Mouse (Mus musculus) midbrain, embryonic 12.5 days (tissue): ENCODE measurements around the gene BC016579. TPM values are rescaled to one million over a fixed set of nuclear protein-coding genes. Genes with fewer than 3 reads are reported as not detected.

Experiments used
- ATAC-seq: fragments of 200-750 bp; cut with Nextera tagmentation; 2 replicates; pipeline ENCODE4 v1.8.0; 2017; ENCODE audit warnings: low read depth, moderate TSS enrichment, moderate library complexity; ENCODE audit not compliant: low FRiP score
- H3K27ac ChIP-seq: fragments of 300-500 bp; sonication (generic); replicated peaks from 2 replicates; pipeline ENCODE4 v1.5.1; 2016; ENCODE audit warnings: mild to moderate bottlenecking
- H3K27me3 ChIP-seq: fragments of 300-500 bp; sonication (generic); 2 replicates; pipeline ENCODE4 v1.6.1; 2016; ENCODE audit warnings: mild to moderate bottlenecking
- H3K36me3 ChIP-seq: fragments of 300-500 bp; sonication (generic); 2 replicates; pipeline ENCODE4 v1.6.1; 2016
- H3K4me1 ChIP-seq: fragments of 300-500 bp; sonication (generic); 2 replicates; pipeline ENCODE4 v1.6.1; 2016
- H3K4me2 ChIP-seq: fragments of 300-500 bp; sonication (generic); replicated peaks from 2 replicates; pipeline ENCODE4 v1.6.1; 2016; ENCODE audit warnings: mild to moderate bottlenecking, moderate library complexity
- H3K4me3 ChIP-seq: fragments of 300-500 bp; sonication (generic); 2 replicates; pipeline ENCODE4 v1.5.1; 2016; ENCODE audit warnings: mild to moderate bottlenecking
- H3K9ac ChIP-seq: fragments of 300-500 bp; sonication (generic); replicated peaks from 2 replicates; pipeline ENCODE4 v1.6.1; 2016; ENCODE audit warnings: mild to moderate bottlenecking, moderate library complexity
- H3K9me3 ChIP-seq: fragments of 300-500 bp; sonication (generic); 2 replicates; pipeline ENCODE4 v1.6.1; 2016; ENCODE audit warnings: mild to moderate bottlenecking
- WGBS: fragments of 180-500 bp; shearing (Covaris S2); methylation state at CpG from one replicate; pipeline ENCODE4 v1.1.7; 2016; 5-methylcytosine and 5-hydroxymethylcytosine counted together
- polyA plus RNA-seq: library from polyadenylated mRNA; unstranded; fragments of >200 nt; fragmentation: Nextera tagmentation; extraction: Ambion mirVana; gene quantifications from 2 replicates; pipeline ENCODE4 v1.2.1, GENCODE M21; 2016

BC016579 gene
- polyA plus RNA-seq, 1 experiment from 2014 or later: 0.08 TPM

DNA sequence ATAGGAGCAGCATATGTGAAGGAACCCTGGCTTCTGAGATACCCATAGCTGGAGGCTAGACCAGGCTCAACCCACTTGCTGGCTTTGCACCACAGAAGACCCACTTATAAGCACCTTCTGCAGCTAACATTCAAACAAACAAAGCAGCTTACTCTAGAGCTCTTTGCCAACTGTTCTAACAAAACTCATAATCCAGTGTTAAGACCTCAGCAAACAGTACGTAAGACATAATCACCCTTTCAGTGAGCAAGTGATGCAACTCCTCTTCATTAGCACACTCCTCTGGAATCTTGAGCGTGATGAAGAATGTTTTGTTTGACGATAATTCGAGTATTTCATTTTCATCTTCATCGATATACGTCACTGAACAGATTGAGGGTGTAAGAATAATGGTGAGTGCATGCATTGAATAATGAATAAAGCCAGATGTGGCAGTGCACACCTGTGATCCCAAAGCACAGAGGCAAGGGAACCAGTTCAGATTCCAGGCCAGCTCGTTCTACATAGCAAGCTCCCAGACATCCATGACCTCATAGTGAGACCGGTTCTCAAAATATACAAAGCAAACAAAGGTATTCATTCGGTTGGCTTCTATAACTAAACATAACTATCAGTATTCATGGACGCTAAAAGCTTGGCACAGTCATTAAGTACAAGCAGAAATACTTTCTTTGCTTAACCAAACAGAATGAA is 13.7 kb downstream of the BC016579 start:
- WGBS: 85% methylated on average over 10 of the region's 10 CpGs
- H3K27me3 ChIP-seq: no peaks in the 10 kb centered on the region
- no peak overlapping the region for H3K4me3 ChIP-seq
- H3K9ac ChIP-seq: no peak overlapping the region
- no peak overlapping the region for H3K4me2 ChIP-seq
- H3K27ac ChIP-seq: no peak overlapping the region
- H3K9me3 ChIP-seq: no peaks in the 10 kb centered on the region
- no peaks in the 10 kb centered on the region for H3K36me3 ChIP-seq
- H3K4me1 ChIP-seq: no peaks in the 10 kb centered on the region
- no peak for ATAC-seq

DNA sequence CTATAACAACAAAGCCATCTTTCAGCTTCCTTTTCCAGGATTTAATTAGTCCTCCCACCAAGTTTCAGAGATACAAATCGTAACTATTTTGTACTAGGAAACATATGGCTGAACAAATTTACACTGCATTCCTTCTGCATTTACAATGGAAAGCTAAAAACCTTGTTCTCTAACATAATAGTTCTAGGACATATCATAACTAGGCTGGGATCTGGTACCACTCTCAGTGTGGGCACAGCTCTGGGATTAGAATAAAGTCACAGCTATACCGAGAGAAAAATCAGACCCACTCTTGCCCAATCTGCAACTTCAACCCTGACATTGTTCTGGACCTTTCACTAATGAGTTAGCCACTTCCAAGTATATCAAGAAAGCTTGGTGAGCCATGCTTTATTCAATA is 18.0 kb downstream of the BC016579 start:
- Histone ChIP-seq H3K4me1 (no peaks in the 10 kb centered on the region), H3K27ac (no peak overlapping the region), H3K9ac (no peak overlapping the region), H3K36me3 (no peaks in the 10 kb centered on the region), H3K4me2 (no peak overlapping the region), H3K4me3 (no peak overlapping the region), H3K9me3 (no peaks in the 10 kb centered on the region), H3K27me3 (no peaks in the 10 kb centered on the region)
- WGBS: 85% methylated on average over 2 of the region's 2 CpGs
- no peak for ATAC-seq

DNA sequence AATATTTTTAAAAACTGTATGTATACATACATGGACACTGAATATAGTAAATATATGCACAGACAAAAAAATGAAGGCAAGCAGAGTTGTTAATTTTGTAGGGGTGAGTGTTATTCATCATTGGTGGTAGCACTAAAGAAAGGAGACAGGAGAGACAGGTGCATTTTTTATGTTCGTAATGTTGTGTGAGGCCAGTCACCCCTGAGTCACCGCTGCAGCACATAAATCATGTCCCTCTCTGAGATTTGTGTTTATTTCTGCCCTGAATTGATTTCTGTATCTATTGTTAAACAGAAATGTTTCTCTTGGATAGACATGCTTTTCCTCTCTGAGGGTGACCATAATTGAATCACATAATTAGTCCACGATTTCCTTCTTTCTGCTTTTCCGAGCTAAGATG is 21.4 kb downstream of the BC016579 start:
- H3K9ac ChIP-seq: no peak overlapping the region
- H3K4me3 ChIP-seq: no peak overlapping the region
- ATAC-seq: no peak
- no peaks in the 10 kb centered on the region for H3K27me3 ChIP-seq
- no peaks in the 10 kb centered on the region for H3K9me3 ChIP-seq
- WGBS: 94% methylated on average over 4 of the region's 4 CpGs
- H3K27ac ChIP-seq: no peak overlapping the region
- no peaks in the 10 kb centered on the region for H3K4me1 ChIP-seq
- no peak overlapping the region for H3K4me2 ChIP-seq
- H3K36me3 ChIP-seq: no peaks in the 10 kb centered on the region

DNA sequence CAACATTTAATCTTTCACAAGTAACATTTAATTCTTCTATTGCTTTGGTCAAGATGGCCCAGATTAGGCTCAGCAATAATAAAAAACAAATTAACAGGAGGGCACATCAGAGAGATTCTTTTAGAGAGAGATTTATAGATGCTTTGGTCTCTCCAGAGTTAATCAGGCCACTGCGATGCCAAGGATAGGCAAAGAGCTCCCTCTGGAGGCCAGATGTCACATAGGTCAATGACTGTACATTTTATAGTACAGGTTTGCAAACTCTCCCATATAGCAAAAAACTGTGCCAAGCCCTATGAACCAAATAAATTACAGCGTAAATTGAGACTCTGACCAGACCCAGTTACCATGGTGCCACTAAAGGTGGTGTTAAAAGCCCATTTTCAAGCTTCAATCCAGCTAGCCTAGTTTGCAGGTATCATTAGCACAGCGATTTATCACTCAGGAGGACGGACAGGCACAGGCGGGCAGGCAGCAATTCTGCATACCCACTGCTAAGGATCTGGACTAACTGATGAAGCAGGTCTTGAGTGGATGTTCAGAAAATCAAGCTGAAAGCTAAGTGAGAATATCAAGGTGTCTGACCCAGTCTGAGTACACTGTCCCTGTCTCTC is 23.4 kb downstream of the BC016579 start:
- WGBS: 59% methylated on average over 5 of the region's 5 CpGs
- Histone ChIP-seq H3K36me3 (no peaks in the 10 kb centered on the region), H3K9me3 (no peaks in the 10 kb centered on the region), H3K9ac (no peak overlapping the region), H3K4me1 (no peaks in the 10 kb centered on the region), H3K27me3 (no peaks in the 10 kb centered on the region), H3K27ac (no peak overlapping the region), H3K4me2 (no peak overlapping the region), H3K4me3 (no peak overlapping the region)
- ATAC-seq: peak; percentile 71; the same call in 1 of the 2 replicates

DNA sequence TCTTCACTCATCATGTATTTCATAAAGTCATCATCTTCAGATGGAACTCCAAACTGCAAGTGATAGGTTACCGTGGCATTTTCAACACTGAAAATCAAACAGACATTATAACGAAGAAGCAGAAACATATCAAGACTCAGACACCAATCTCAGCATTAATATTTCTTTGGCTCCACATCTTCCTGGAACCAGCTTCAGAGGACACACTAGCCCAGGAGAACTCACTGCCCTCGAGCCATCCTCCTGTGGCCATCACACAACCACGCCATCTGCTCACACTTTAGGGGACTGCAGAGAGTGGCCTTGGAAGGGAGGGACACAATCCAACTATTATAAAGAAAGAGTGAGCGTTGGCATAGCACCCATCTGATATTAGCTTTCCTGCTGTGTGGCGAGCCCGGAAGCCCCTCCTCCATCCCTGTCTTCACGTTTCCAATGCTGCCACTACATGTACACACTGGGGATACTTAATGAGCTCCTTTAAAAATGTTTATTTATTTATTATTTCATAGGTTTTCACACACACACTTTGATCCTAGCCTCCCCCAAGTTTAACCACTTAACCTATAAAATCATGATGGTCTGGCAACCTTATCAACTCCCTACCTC is 24.3 kb downstream of the BC016579 start:
- no peak overlapping the region for H3K4me3 ChIP-seq
- no peak for ATAC-seq

DNA sequence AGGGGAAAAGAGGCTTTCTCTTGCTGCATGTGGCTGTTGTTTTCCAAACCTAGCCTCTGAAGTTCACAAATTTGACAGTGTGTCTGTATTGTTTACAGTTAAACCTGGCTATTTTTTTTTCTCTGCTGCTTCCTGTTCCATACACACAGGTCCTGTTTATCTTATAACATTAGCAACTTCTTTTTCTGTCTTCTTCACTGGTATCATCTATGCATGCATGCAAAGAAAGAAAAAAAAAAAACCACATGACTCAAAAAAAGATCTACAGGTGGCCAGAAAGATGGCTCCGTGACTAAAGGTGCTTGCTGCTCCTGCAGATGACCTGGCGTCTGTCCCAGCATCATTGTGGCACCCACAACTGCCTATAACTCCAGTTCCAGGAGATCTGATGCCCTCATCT is 28.5 kb downstream of the BC016579 start:
- no peaks in the 10 kb centered on the region for H3K27me3 ChIP-seq
- H3K36me3 ChIP-seq: no peaks in the 10 kb centered on the region
- H3K4me1 ChIP-seq: no peaks in the 10 kb centered on the region
- no peak overlapping the region for H3K9ac ChIP-seq
- H3K4me2 ChIP-seq: no peak overlapping the region
- no peak overlapping the region for H3K27ac ChIP-seq
- no peak overlapping the region for H3K4me3 ChIP-seq
- H3K9me3 ChIP-seq: no peaks in the 10 kb centered on the region
- 84% methylated on average over 2 of the region's 2 CpGs for WGBS
- ATAC-seq: no peak

More for the DNA sequence above, 24.3 kb downstream of the BC016579 start:
- H3K36me3 ChIP-seq: no peaks in the 10 kb centered on the region
- H3K9ac ChIP-seq: no peak overlapping the region
- 83% methylated on average over 8 of the region's 8 CpGs for whole genome bisulfite sequencing
- no peaks in the 10 kb centered on the region for H3K9me3 ChIP-seq
- no peaks in the 10 kb centered on the region for H3K4me1 ChIP-seq
- H3K27ac ChIP-seq: no peak overlapping the region
- no peak overlapping the region for H3K4me2 ChIP-seq
- H3K27me3 ChIP-seq: no peaks in the 10 kb centered on the region

DNA sequence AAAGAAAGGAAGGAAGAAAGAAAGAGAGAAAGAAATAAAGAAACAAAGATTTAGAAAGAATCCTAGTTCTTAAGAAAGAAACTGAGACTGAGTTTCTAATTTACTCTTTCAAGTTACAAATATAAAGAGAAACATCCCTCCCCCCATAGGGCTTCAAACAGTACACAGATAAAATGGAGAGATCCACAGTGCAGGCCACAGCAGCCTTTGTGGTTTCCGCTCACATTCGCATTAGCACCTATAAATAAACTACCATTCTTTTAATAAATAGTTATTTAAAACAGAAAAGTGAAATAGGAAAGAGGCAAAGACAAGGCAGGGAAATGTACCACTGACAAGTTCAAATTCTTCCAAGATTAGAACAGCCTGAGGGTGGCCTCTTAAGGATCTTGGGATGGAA is 29.1 kb downstream of the BC016579 start:
- H3K27me3 ChIP-seq: no peaks in the 10 kb centered on the region
- H3K4me1 ChIP-seq: no peaks in the 10 kb centered on the region
- ATAC-seq: no peak
- WGBS: 87% methylated on average over 2 of the region's 2 CpGs
- H3K9me3 ChIP-seq: no peaks in the 10 kb centered on the region
- H3K4me3 ChIP-seq: no peak overlapping the region
- no peak overlapping the region for H3K9ac ChIP-seq
- no peaks in the 10 kb centered on the region for H3K36me3 ChIP-seq
- no peak overlapping the region for H3K4me2 ChIP-seq
- H3K27ac ChIP-seq: no peak overlapping the region

DNA sequence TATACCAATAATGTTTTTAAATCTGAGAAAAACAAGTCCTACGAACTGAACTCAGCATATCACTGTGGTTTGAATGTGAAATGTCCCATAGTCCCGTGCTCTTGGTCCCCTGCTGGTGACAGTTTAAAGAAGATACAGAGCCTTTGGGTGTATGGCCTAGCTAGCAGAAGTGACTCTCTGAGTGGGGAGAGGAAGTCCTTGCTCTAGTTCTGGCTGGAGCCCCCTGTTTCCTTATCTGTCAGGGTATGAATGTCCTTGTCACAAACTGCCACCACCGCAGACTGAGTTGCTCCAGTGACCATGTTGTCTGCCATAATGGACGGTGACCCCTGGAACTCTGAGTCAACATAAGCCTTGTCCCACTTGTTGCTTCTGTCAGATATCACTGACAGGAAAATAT is 30.6 kb downstream of the BC016579 start:
- Histone ChIP-seq H3K4me1 (no peaks in the 10 kb centered on the region), H3K36me3 (no peaks in the 10 kb centered on the region), H3K4me2 (no peak overlapping the region), H3K9me3 (no peaks in the 10 kb centered on the region), H3K4me3 (no peak overlapping the region), H3K9ac (no peak overlapping the region), H3K27ac (no peak overlapping the region), H3K27me3 (no peaks in the 10 kb centered on the region)
- no peak for ATAC-seq
- WGBS: 94% methylated on average over 4 of the region's 4 CpGs

DNA sequence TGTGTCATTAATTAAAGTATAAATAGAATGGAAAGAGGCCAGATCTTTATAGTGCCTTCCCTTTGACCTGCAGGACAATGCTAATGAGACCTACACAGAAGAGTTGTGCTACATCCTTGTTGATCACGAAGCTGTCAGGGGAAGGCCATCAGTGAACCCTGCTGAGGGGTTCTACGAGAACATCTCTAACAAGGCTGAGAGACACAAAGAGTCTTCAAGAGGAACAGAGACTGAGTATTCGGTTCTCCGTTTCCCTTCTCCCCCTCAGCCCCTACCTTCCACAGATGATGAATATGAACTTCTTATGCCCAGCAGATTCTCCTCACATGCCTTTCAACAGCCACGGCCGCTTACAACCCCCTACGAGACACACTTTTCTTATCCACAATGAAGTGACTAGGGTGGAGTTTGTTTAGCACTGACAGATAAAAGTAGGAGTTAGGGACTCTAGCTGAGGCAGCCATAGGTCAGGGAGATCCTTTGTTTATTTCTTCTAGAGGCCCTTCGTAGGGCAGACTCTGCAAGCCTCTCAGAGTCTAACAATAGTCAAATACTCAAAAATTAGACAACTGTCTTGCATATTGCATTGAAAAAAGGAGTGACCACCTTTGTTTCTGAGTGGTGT is 34.0 kb downstream of the BC016579 start:
- Histone ChIP-seq H3K4me1 (no peaks in the 10 kb centered on the region), H3K9me3 (no peaks in the 10 kb centered on the region), H3K4me2 (no peak overlapping the region), H3K27me3 (no peaks in the 10 kb centered on the region), H3K4me3 (no peak overlapping the region), H3K9ac (no peak overlapping the region), H3K27ac (no peak overlapping the region), H3K36me3 (no peaks in the 10 kb centered on the region)
- 75% methylated on average over 8 of the region's 8 CpGs for WGBS
- no peak for ATAC-seq

DNA sequence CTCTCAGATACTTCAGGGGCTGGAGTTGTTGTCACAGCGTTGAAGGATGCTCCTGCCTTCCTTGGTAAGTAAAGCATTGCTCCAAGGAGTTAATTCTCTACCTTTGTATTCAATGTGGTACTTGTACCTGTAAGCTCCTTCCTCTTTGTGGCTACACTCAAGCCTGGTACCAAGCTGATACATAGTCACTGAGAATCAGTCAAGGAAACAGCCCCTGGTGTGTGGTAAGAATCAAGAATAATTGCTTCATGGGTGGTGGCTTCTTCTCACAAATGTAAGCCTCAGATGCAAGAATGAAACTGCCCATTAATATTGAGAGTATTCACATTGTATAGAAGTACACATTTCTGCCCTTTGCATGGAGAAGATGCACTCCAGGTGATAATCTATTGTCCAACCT is 37.9 kb downstream of the BC016579 start:
- Histone ChIP-seq H3K27ac (no peak overlapping the region), H3K36me3 (no peaks in the 10 kb centered on the region), H3K27me3 (peaks cover 3% of the 10 kb centered on the region; the same call in 1 of the 2 replicates), H3K4me2 (no peak overlapping the region), H3K9me3 (no peaks in the 10 kb centered on the region), H3K4me1 (no peaks in the 10 kb centered on the region), H3K9ac (no peak overlapping the region), H3K4me3 (no peak overlapping the region)
- no peak for ATAC-seq
- WGBS: 91% methylated on average over 1 of the region's 1 CpGs

DNA sequence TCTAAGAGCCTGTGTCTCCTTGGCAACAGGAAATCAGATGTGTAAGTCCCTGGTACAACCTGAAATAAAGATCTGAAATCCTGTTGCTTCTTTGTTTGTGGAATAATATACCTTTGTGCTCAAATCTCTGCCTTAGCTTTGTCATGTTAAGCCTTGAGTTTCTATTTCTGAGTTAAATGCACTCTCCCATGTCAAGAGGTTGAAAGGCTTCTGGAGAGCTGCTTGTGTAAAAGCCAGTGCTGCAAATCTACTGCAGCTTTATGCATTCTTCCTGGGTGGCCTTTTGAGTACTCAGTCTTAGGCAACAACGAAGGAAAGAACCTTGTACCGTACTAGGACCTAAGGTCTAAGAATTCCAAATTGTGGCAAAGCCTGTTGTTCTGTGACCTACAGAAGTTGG is 40.6 kb downstream of the BC016579 start:
- H3K4me2 ChIP-seq: no peak overlapping the region
- no peak for ATAC-seq
- no peaks in the 10 kb centered on the region for H3K9me3 ChIP-seq
- H3K9ac ChIP-seq: no peak overlapping the region
- H3K4me3 ChIP-seq: no peak overlapping the region
- no peaks in the 10 kb centered on the region for H3K36me3 ChIP-seq
- H3K27me3 ChIP-seq: peaks cover 3% of the 10 kb centered on the region; the same call in 1 of the 2 replicates
- H3K4me1 ChIP-seq: no peaks in the 10 kb centered on the region
- no peak overlapping the region for H3K27ac ChIP-seq
- WGBS: 64% methylated on average over 2 of the region's 2 CpGs

DNA sequence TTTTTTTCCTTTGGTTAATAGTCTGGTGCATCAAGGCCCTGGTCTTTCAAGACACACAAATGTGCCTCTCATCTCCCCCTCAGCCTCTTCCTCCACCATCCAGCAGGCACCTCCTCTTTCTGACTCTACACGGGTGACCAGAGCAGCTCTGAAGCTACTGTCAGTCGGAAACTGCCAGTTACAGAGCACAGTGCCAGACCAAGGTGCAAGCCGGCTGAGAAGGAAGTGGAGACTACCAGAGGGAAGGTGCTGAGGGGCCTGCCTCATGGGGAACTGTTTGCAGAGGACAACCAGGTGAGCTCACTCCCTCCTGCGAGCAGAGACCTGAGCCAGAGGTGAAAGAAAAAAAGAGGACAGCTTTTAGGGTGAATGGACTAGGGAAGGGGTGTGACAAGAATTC is 43.6 kb downstream of the BC016579 start, which contains the start of gene Gcsam:
Gene Gcsam, plus strand, starts transcription at position 114 of the 400 bp plus-strand sequence.
- no peaks in the 10 kb centered on the region for H3K4me1 ChIP-seq
- H3K9ac ChIP-seq: no peak within 1 kb of the TSS
- H3K27me3 ChIP-seq: peaks cover 3% of the 10 kb centered on the region; the same call in 1 of the 2 replicates
- H3K4me2 ChIP-seq: no peak within 1 kb of the TSS
- WGBS: 76% methylated on average over 4 of the region's 4 CpGs
- no peak within 1 kb of the TSS for H3K27ac ChIP-seq
- no peak for ATAC-seq
- no peak within 1 kb of the TSS for H3K4me3 ChIP-seq
- no peaks in the 10 kb centered on the region for H3K36me3 ChIP-seq
- H3K9me3 ChIP-seq: no peaks in the 10 kb centered on the region
